Mouse (Mus musculus) layer of hippocampus, postnatal 36 days (tissue): ENCODE measurements around the gene Tmem87a. TPM values are rescaled to one million over a fixed set of nuclear protein-coding genes. Genes with fewer than 3 reads are reported as not detected.

ENCODE experiments used
- DNase-seq, 2 experiments: peaks; one replicate each; pipeline ENCODE4 v3.0.0; 2022
- total RNA-seq, 2 experiments: library from RNA; stranded (reverse); gene quantifications; 2 replicates each; pipeline ENCODE4 v1.2.3; 2021

Gene Tmem87a
- total RNA-seq, result 10 to 100 TPM; 41.2 to 43.8 TPM

DNA sequence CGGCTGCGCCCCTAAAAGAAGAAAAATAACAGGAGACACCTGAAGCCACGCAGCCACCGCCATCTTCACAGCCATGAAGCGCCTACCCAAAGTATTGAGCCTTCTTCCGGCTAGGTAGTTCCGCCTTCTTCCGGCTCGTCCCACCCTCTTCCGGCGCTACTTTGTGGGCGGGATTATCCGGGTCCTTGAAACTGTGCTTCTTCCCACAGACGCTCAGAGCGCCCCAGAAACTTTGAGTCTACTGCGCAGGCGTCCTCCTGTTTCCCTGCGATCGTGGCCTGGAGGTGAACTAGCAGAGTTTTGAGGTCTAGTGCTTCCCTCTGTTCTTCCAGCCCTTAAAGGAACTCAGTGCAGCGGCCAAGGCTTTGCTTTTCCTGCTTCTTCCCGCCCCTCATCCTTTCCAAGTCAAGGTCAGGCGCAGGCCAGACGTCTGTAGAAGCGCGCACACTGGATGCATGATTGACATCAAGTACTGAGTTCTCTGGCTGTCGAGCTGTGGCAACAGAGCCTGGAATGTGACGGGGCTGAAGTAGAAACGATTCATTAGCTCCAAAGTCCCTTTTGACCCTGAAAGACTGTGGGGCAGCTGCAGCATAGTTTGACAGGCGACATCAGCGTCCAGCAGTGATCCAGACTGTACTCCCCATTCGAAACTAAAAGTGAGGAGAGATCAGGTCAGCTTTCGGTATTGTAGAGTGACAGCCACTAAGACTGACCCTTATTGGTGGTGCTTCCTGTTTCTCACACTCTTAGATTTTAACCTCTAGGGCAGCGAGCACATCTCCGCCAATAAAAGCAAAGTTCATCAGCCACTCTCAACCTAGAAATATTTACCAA is at the start of gene Tmem87a:
Gene Tmem87a (minus strand): TSS at position 128 of the 837 bp plus-strand sequence.
- DNase-seq, result peak; percentile 97 to 98

DNA sequence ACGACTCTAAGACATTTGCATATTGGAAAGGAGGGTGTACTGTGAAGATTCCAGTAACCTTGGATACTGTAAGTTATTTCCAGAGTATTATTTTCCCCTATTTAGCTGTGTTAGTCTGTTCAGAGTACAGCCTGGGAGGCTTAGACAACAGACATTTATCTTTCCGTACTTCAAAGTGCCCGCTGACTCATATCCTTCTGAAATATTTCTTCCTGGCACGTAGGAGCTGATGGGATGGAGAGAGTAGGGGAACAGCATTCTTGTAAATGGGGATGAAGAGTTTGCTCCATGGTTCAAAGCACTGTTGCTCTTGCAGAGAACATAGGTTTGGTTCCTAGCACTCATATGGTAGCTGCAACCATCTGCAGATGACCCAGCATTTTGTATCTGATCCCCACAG is 48.7 kb upstream of the Tmem87a start:
- no peak for DNase-seq

DNA sequence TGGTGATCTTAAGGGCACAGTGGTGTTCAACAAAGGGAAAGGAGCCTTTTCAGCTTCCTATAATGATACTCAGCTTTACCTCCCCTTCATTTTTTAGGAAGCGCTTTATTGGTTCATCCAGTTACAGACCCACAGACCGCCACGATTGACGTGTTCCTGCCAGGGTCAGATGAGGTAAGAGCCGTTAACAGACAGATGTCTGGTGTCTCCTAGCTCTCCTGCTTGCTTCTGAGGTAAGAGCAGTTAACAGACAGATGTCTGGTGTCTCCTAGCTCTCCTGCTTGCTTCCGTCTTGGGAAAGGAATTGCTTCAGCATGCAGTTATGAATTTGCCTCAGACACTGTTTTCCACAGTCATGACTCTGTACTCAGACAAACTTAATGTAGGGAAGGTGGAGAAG is 46.8 kb upstream of the Tmem87a start:
- DNase-seq, result no peak

DNA sequence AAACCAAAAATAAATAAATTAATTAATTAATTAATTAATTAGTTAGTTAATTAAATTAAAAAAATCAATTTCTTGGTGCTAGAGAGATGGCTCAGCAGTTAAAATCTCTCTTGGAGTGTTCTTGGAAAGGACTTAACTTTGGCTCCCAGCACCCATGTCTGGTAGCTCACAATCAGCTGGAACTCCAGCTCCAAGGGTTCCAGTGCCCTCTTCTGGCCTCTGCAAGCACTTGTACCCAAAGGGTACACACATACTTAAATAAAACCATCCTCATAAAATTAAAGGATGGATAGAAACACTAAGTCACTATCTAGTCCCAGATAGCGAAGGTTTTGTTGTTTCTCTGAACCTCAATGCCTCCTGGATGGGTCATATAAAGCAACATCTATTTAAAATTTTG is 43.4 kb upstream of the Tmem87a start:
- no peak for DNase-seq

DNA sequence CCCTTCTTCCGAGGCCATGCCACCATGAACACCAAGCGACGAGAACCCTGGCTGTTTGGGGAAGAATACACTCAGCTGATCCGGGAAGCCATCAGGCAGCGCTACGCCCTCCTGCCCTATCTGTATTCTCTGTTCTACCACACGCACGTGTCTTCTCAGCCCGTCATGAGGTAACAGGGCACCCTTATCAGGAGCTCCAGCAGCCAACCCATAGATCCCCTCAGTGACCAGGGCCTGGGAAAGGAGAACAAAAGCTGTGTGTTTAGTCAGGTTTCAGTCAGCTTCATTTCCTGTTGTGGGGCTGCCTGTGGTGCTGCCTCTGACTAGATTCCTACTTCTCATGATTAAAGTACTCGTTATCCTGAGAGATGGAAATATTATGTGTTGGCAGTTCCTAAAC is 42.5 kb upstream of the Tmem87a start:
- DNase-seq, result no peak

DNA sequence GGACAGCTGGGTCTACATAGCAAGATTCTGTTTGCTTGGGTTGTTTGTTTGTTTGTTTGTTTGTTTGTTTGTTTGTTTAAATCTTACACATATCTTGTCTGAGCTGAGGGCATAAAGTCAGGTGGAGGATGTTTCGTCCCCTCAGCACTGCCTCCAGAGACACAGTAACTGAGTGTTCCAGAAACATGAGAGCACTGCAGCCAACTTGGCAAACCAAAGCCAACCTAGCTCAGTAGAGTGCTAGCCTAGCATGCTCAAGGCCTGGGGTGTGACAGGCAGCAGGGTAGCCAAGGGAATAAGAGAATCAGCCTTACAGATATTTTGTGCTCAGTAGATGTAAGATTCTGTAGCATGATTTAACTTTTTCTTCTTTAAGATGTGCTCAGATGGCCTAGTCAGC is 40.6 kb upstream of the Tmem87a start:
- no peak for DNase-seq

DNA sequence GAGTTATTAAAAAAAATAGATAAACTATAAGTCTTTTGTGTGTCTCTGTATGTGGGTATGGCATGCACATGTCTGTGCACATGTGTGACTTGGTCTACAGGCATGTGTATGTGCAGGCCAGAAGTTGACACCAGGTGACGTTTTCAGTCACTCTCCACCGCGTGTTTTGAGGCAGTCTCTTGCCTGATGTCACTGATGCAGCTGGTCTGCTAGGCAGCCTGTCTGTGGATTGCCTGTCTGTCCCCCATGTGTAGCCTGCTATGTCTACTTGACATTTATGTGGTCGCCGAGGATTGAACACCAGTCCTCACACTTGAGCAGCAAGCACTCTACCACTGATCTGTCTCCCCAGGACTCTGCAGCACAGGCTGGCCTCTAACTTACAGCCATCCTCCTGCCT is 20.5 kb upstream of the Tmem87a start:
- DNase-seq, result no peak

DNA sequence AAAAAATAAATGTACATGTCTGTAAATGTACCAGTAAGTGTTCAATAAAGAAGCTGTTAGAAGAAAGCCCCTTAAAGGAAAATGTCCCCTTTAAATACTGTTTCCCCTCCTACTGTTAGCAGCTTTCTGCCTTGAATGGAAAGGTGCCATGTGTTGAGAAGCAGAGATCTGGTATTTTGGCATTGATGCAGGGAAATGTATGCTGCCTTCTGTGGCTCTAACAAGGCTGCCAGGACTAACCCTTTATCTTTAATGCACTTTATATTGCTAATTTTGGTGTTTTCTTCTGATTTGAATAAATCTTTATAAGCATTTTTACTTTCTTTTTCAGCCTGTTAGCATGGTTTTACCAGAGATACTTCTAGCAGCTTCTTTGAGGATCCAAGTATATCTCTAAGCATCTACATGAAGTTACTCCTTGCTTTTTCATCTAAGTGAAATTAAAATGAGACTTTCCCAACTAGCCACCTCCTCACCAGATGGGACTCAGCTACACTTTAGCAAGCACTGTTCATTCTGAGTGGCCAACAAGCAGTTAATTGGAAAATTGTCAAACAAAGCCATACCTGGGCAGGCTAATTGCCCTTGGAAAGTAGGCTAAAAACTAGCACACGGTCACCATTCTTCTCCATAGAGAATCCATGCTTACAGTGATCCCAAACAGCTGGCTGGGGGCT is 11.0 kb upstream of the Tmem87a start:
- DNase-seq, result peak; percentile 21 to 22

DNA sequence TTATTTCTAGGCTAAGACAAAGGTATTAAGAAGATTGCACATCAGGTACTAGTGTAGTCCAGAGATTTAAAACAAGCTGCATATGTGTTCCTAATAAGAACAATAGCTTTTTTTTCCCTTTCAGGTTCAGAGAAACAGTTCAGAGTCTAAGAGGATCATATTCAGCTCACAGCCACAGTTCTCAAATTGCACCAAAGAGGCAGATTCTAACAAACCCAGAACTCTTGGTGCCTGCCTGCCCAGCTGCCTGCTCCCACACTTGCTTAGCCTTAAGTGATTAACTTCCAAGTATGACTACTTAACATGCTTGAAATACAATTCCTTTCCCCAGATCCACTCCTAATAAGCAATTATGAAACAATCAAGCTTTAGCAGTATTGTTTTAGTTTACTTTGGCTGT is 10.2 kb upstream of the Tmem87a start:
- DNase-seq, result no peak

DNA sequence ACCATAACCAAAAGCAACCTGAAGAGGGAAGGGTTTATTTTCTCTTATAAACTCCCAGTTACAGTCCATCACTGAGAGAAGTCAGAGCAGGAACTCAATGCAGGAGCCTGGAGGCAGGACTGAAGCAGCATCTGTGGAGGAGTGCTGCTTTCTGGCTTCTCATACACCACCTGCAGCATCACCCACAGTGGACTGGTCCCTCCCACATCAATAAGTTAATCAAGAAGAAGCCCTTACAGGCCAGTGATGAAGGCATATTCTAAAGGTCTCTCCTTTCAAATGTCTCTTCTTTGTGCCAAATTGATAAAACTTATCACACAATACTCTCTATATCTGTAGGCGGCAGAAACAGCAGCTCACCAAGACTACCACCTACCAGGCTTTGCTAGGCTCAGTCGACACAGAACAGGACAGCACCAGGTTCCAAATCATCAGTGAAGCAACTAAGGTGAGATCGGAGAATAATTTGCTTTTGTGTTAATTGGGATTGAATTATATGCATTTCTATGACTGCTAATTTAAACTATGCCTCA is 7.2 kb upstream of the Tmem87a start:
- no peak for DNase-seq

DNA sequence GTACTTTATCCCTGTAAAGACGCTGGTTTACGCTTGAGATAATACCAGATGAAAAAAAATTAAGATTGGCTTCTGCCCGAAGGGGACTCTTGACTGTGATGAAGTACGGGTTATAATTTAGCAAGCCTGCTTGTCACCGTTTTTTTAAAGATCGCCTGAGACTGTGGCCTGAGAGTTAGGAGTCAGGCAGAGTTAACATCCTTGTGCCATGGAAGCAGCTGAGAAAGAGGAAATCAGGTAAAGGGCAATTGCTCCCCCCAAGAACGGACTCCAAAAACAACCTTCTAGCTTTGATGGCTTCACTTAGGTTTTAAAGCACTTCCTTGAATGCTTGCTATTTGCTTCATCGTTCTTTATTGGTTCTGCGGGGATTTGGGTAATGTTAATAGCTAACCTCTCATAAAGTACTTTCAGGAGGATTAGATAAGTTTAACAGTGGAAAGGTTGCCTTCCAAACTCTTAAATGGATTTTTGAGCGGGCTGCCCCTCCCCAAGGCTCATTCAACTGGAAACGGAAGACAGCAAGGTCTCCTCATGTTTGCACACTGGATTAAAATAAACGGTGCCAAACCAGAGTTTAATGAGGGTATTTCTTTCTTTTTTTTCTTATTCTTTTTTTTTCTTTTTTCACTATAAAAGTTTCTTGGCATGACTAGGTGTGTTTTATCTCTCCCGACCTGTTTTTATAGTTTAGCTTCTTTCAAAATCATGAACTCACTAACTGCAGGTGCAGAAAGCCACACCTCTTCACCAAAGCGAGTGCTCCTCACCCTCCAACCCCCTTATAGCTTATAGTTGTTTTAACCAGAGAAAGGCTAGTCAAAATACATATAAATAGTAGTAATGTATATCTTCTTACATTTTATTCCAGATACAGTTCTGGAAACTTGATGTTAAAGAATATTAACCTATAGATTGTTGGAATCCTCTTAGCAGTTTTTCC is 1.2 kb upstream of the Tmem87a start:
- DNase-seq, result no peak

DNA sequence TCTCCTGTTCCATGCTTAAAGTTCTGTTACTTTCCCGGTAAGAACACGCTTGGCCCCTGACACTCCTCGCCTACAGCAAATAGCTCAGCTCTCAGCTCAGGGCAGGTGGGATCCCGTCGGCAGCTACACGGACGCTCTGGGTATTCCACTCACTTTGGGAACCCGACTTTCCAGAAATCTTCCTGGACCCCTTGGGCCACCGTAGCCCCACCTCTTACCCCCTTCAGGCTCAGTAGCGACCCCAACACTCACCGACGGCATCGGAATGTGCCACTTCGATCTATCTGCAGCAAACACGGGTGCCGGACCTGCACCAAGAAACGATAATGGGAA is 294 bp downstream of the Tmem87a start, which contains the start of gene Ganc:
Gene Ganc (plus strand): TSS at position 244 of the 333 bp plus-strand sequence.
- no peak for DNase-seq

DNA sequence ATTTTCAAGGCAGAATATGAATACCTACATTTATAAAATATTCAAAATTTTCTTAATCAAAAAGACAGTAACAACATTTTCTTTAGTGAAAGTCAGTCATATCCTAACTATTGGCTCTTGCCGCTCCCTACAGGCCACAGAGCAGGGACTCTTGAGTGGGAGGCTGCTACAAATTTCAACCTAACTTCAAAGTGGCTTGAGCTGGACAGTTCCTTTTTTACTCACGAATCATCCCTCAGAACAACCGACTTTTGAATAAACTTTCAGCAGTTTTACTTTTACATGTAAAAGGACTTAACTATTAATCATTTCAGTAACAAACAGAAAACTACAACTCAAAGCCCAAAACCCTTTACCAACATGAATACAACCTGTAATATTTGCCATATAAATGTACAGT is 1.1 kb downstream of the Tmem87a start:
- no peak for DNase-seq

DNA sequence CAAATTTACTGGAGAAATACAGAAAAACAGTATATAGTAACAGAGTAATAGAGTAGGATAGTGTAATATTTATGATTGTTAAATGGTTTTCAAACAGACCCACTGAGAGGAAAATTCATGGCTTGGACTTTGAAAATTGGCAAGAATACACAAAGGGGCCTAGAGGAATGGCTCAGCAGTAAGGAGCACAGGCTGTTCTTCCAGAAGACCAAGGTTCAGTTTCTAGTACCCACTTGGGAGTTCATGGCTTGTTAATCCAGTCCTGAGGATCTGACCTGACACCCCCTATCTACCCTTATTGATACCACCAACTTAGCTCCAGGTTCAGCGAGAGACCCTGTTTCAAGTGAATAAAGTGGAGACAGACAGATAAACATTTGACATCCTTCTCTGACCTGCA is 6.0 kb downstream of the Tmem87a start:
- DNase-seq, result no peak

DNA sequence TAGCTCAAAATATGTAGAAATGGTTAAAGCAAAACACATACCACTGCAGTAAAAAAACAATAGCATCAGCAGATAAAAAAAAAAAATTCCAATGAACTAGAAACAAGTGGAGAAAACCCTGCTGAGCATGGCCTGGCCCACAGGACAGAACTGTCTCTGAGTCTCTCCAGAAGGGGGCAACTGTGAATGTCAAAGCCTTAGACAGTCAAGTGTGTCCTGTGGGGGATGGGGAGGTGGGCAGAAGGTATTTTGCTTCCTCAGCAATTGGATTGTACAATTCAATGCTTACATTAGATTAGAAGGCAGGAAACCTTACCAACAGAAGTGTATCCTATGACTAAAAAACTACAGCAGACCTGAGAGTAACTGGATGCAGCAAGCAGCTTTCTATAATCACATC is 11.5 kb downstream of the Tmem87a start:
- no peak for DNase-seq

DNA sequence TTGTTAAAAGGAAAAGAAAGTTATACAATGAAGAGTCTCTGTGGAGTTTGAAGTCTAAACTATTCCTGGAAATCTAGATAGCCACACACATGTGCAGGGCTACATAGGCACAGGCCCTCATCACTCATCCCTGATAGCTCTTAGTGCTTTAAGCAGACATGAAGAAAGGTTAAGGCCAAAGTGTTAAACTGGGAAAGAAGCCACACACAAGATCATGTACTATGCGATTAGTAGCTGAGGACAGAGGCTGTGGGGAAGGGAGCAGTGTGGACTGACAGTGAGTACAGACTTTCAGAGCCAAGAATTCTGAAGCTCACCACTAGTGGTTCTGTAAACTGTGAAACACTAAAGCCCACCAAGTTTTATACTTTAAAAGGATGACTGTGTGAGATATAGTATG is 13.0 kb downstream of the Tmem87a start:
- DNase-seq, result no peak

DNA sequence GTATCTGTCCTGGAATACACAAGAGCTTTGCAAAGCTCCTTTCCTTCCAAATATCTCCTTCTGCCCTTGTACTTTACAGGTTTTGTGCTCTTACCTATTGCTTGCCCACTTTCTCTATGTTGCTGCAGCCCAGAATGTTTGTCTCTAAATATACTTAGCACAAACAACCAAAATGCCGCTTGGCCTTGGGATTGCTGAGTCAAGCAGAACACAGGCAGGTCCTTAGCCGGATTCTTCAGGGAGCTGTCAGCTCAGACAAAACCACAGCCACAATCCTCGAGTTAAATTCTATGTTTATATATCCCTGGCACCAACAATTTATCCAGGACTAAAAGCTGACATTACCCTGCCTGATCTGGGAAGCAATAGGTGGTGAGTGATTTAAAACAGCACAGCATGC is 14.5 kb downstream of the Tmem87a start:
- no peak for DNase-seq

DNA sequence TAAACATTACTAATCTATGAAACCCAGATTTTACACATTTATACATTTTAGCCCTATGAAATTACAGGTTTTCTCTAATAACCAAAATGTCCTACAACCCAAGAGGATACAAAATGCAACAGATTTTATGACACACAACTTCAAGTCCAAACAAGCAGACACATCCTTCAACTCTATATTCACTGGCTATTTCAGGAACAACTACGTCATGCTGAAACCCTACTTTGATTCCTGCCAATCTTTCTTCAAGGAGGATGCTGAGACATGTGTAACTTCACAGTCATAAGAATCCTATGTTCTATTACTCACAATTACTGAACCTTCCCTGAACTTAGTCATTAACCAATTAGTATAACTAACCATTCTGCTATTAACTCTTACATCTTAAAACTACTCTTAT is 16.6 kb downstream of the Tmem87a start:
- no peak for DNase-seq

DNA sequence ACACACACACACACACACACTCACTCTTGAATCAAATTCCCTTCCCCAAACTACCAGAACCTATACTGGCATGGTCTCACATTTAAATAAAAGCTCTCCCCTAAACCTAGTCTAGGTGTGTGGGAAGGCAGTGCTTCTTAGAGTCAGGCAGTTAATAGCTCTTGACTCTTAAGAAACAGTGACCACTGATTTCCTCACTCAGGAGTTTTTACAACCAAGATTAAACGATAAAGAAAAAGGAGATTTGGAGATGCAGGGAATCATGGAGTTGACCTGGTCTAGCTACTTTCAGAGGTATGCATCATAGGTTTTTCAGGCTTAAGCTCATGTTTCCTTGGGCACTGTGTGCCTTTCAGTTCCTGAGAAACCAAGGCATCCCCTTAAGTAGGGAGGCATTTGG is 17.6 kb downstream of the Tmem87a start:
- DNase-seq, result no peak

DNA sequence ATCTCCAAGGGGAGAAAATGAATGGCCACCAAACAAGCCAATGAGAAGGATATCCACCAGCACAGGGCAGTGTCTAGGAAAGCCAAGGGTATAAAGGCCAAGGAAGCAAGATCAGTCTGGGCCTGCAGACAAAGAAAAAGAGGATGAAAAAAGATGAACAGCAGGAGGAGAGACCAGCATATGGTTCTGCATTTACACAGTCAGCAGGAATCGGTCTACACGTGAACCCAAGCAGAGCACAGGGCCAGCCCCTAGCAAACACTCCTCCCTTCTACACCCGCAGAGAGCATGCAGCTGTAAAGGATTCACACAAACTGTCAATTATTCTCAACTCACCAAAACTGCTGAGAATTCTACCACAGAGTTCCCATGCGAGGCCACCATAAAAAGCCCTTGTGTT is 30.1 kb downstream of the Tmem87a start:
- DNase-seq, result no peak

DNA sequence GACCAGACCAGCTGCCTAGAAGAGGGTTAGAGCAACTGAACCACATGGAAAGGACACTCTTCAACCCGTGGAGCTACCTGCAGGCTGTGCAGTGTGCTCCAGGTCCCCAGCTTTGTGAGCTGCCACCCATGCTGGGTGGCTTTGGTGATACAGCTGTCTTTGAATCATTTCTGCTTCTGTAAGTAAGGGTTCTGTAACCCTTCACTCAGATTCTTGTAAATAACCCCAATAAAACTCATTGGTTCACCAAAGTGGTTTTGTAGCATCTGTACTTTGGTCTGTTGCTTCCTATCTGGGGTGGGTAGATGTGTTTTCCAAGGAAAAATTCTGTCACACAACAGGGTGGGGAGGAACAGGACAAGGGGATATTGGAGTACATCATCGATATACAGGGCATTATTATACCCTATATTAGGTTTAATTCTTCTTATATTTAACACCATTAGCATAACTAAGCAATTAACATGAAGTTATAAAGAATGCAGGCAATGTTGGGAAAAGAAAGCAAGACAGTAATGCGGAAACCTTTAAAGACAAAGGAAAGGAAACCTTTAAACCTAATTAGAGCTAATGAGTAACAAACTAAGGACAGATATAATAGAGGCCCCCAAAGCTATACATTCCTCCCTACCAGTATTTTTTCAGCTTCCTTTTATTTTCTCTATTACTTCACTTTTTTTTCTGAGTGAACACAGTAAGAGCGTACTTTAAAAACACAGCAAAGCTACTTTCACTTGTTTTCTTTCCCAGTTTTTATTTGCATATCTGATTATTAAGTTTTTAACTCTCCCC is 36.3 kb downstream of the Tmem87a start:
- DNase-seq, result no peak

DNA sequence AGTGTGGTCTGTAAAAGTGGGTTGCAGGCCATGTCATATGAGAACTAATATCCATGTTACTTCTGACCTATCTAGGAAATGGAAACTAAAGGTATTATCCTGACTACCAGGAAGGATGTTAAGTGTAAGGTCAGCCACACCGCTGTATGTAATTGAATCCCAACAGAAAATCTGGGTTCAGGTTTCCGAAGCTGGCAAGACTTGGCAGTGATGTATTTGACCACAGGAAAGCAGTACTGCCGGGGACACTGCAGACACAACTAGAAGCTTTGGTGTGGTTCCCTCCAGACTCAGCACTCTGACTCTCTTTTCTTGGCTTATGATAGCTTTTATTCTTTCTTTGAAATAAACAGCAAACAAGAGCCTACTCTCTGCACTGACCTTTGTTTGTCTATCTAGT is 37.4 kb downstream of the Tmem87a start:
- DNase-seq, result no peak
